Mouse (Mus musculus) forebrain, postnatal 0 days (tissue): ENCODE data around the gene Ttc41. TPM values are rescaled to one million over a fixed set of nuclear protein-coding genes. Genes with fewer than 3 reads are reported as not detected.
A peak's percentile ranks its signal among the peaks of the same experiment; 100 is the strongest.

ENCODE experiments used
- ATAC-seq: fragments of 200-750 bp; cut with Nextera tagmentation; 2 replicates; pipeline ENCODE4 v1.8.0; 2017; ENCODE audit warnings: mild to moderate bottlenecking, moderate library complexity
- DNase-seq: peaks from one replicate; pipeline ENCODE4 v3.0.0-alpha.2; 2015
- H3K27ac ChIP-seq: fragments of 300-500 bp; sonication (generic); 2 replicates; pipeline ENCODE4 v1.5.1; 2014; ENCODE audit warnings: low read depth, mild to moderate bottlenecking, antibody characterized with exemption, low read length, moderate library complexity, mixed read lengths
- H3K27me3 ChIP-seq: fragments of 300-500 bp; sonication (generic); 2 replicates; pipeline ENCODE4 v1.6.1; 2014; ENCODE audit warnings: mild to moderate bottlenecking, low read length, mixed read lengths; ENCODE audit not compliant: insufficient read depth
- H3K36me3 ChIP-seq: fragments of 300-500 bp; sonication (generic); 2 replicates; pipeline ENCODE4 v1.6.1; 2014; ENCODE audit warnings: mild to moderate bottlenecking, moderate library complexity; ENCODE audit not compliant: insufficient read depth
- H3K4me1 ChIP-seq: fragments of 300-500 bp; sonication (generic); 2 replicates; pipeline ENCODE4 v1.6.1; 2014; ENCODE audit warnings: antibody characterized with exemption; ENCODE audit not compliant: insufficient read depth
- H3K4me2 ChIP-seq: fragments of 300-500 bp; sonication (generic); 2 replicates; pipeline ENCODE4 v1.6.1; 2014; ENCODE audit warnings: low read depth, mild to moderate bottlenecking, moderate library complexity
- H3K4me3 ChIP-seq: fragments of 300-500 bp; sonication (generic); 2 replicates; pipeline ENCODE4 v1.5.1; 2014; ENCODE audit warnings: low read depth, low read length, mixed read lengths
- H3K9ac ChIP-seq: fragments of 300-500 bp; sonication (generic); 2 replicates; pipeline ENCODE4 v1.6.1; 2014; ENCODE audit warnings: mild to moderate bottlenecking
- H3K9me3 ChIP-seq: fragments of 300-500 bp; sonication (generic); 2 replicates; pipeline ENCODE4 v1.6.1; 2016; ENCODE audit warnings: low read length
- CTCF ChIP-seq: sonication (generic); IDR thresholded peaks from 2 replicates; pipeline ENCODE4 v1.5.1; 2016; ENCODE audit warnings: antibody characterized with exemption, control low read depth, low read depth
- WGBS: fragments of 180-500 bp; shearing (Covaris S2); extraction: QIAGEN DNeasy Blood & Tissue Kit; methylation state at CpG from one replicate; pipeline ENCODE4 v1.1.7; 2014; 5-methylcytosine and 5-hydroxymethylcytosine counted together
- polyA plus RNA-seq: library from polyadenylated mRNA; unstranded; fragments of >200 nt; fragmentation: Nextera tagmentation; extraction: Ambion mirVana; gene quantifications from 2 replicates; pipeline ENCODE4 v1.2.1, GENCODE M21; 2015
- total RNA-seq: library from RNA; depleted of rRNA; stranded (reverse); fragments of >200 nt; gene quantifications from 2 replicates; pipeline ENCODE4 v1.2.3, GENCODE M21; 2014

Gene Ttc41
- total and polyA plus RNA-seq, 2 experiments from 2014 or later, result 1.2 to 1.6 TPM

DNA sequence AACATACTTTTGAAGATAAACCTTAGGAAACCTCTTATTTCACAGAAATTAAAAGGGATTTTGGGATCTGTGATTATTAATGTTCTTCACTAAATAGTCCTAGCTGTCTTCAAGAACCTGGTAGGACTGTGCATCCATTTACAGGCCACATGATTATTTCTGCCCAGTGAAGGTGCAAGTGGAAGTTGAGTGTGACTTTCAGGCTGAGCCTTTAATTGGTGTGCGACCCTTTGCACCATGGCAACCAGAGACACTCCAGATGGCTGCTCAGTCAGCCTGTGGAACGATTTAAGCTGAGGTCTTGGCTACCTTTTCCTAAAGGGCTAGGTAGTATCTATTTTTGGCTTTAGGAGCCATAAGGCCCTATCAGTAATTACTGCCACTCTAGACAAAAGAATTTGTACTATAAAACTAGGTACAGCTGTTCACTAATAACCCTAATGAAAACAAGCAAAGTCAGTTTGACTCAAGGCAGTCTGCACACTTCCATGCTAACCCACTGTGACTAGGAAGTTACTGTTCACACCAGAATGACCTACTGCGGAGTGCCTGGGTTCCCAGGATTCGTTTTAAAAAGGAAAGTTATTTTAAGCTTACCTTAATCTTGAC is 3.2 kb upstream of the Ttc41 start:
- Histone ChIP-seq H3K4me3 (no peak overlapping the region), H3K4me2 (no peak overlapping the region), H3K27ac (no peak overlapping the region), H3K9ac (no peak overlapping the region), H3K27me3 (no peaks in the 10 kb centered on the region), H3K36me3 (peaks cover 48% of the 10 kb centered on the region), H3K9me3 (no peaks in the 10 kb centered on the region), H3K4me1 (peaks cover 6% of the 10 kb centered on the region; the same call in 1 of the 2 replicates)
- DNase-seq, result no peak
- no peak for ATAC-seq
- 49% methylated on average over 4 of the region's 4 CpGs for WGBS
- TF ChIP-seq CTCF, result no peak

DNA sequence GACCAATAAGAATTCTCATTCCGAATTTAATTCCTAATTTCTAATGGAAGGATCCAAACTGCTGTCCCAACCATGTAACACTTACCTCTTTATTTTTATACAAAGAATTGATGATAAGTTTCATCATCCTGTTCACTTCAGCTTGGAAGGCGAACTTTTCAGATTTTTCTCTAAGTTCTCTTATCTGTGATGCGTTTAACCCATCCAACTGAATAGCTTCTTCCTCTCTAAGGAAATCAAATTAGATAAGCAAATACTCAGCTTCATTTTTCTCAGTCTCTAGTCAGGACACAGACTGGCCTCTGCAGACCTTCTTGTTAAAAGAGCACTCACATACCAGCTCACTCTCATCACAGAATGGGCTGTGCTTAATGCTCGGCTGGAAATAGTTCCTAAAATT is 2.2 kb upstream of the Ttc41 start:
- no peaks in the 10 kb centered on the region for H3K27me3 ChIP-seq
- H3K36me3 ChIP-seq, result peaks cover 39% of the 10 kb centered on the region
- no peak for DNase-seq
- ATAC-seq, result no peak
- no peak overlapping the region for H3K9ac ChIP-seq
- WGBS, result 75% methylated on average over 4 of the region's 4 CpGs
- H3K27ac ChIP-seq, result no peak overlapping the region
- no peaks in the 10 kb centered on the region for H3K9me3 ChIP-seq
- no peak for TF ChIP-seq CTCF
- no peak overlapping the region for H3K4me3 ChIP-seq
- 0 out of 2 replicates have a peak overlapping the region, but pooled peaks have one; percentile 91 for H3K4me2 ChIP-seq
- H3K4me1 ChIP-seq, result peaks cover 6% of the 10 kb centered on the region; the same call in 1 of the 2 replicates

DNA sequence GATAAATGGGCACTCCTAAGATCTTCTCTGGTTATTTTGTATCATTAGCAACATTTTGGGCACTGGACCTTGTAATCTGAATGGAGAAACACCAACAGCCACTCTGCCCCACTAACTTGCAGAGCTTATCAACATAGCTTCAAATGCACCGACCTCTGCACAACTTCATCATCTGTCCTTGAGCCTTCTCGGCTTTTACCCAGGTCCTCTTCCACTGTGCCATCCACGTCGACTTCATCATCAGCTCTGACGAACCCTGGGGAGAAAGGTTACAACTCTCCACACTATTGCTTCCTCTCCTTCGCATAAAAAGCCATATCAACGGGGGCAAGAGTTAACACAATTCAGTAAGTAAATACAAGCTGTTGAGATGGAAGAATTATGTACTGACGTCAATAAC is 1.5 kb upstream of the Ttc41 start:
- Histone ChIP-seq H3K4me3 (peak overlapping the region; percentile 76), H3K9me3 (no peaks in the 10 kb centered on the region), H3K4me2 (peak overlapping the region; percentile 91), H3K4me1 (peaks cover 6% of the 10 kb centered on the region; the same call in 1 of the 2 replicates), H3K27me3 (no peaks in the 10 kb centered on the region), H3K27ac (no peak overlapping the region), H3K36me3 (peaks cover 34% of the 10 kb centered on the region), H3K9ac (peak overlapping the region; percentile 69; the same call in 1 of the 2 replicates)
- no peak for DNase-seq
- WGBS, result 3% methylated on average over 8 of the region's 8 CpGs
- ATAC-seq, result no peak
- TF ChIP-seq CTCF, result no peak

DNA sequence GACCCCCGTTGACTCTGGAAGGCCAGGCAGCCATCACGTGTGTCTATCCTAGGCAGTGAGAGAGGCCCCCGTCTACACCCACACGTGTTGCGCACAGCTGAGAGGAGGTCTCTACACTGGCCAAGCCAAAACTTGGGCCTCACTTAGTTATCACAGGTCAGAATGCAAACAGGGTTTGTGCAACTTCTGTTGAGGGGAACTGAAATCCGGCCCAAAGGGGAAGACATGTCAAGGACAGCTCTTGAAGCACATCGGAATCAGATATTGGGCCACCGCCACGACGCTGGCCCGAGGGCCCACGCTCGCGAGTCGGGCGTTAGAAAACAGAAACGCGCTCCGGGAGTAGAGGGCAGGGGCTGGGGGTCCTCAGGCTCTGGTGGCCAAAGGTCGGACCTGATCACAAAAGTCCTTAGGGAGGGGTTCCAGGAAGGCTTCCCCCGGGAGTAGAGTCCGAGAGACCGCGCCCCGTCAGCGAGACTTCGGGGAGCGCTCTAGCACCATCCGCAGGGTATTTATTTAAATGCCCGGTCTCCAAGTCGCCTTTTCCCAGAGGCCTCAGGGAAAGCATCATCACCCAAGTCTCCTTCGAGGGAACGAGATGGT is 921 bp upstream of the Ttc41 start:
- Histone ChIP-seq H3K36me3 (peaks cover 29% of the 10 kb centered on the region), H3K9me3 (no peaks in the 10 kb centered on the region), H3K9ac (peak overlapping the region; percentile 69), H3K27ac (peak overlapping the region; percentile 86), H3K4me1 (peaks cover 6% of the 10 kb centered on the region; the same call in 1 of the 2 replicates), H3K4me3 (peak overlapping the region; percentile 76), H3K27me3 (no peaks in the 10 kb centered on the region), H3K4me2 (peak overlapping the region; percentile 91)
- ATAC-seq, result peak; percentile 3
- under 1% methylated on average over 32 of the region's 33 CpGs for WGBS
- no peak for TF ChIP-seq CTCF
- DNase-seq, result peak; percentile 10

DNA sequence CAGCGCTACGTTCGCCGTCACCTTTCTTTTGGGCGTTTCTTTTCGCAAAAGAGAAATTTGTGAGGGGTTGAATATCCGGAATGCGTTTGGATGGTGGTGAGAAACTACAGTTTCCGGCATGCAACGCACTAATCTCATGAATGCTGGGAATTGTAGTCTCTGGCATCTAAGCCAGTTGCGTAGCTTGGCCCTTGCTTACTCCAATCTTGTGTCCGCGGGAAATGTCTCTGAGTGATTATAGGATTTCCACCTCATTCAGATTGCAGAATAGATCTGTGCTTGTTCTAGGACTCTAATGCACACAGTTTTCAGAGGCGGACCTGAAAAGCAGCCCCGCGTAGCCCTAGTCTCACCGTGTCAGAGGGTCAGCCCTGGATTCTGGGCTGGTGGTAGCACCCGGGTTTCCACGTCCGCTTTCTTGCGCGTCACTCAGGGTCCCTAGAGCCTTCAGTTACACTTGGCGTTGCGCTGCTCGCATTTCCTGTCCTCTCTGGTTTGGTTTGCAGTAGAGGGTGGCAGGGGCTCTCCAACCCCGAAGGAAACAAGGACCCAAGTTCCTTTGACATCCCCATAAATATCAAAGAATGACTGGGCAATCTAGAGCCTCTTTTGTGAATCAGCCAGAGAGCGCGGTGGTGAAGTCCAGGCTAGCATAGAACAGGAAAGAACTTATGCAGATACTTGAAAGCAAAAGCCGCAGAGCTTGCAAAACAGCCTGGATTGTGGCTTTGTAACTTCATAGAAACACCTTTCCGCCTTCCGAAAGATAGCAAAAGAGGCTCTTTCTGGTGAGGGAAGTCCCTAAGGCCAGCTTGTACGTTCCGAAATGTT is 526 bp downstream of the Ttc41 start:
- Histone ChIP-seq H3K27ac (peak overlapping the region; percentile 86), H3K4me2 (peak overlapping the region; percentile 62), H3K9me3 (no peaks in the 10 kb centered on the region), H3K4me1 (peaks cover 6% of the 10 kb centered on the region; the same call in 1 of the 2 replicates), H3K36me3 (peaks cover 19% of the 10 kb centered on the region), H3K27me3 (no peaks in the 10 kb centered on the region), H3K4me3 (peak overlapping the region; percentile 76), H3K9ac (peak overlapping the region; percentile 69)
- 6% methylated on average over 33 of the region's 33 CpGs for WGBS
- DNase-seq, result no peak
- ATAC-seq, result peak; percentile 90
- no peak for TF ChIP-seq CTCF

DNA sequence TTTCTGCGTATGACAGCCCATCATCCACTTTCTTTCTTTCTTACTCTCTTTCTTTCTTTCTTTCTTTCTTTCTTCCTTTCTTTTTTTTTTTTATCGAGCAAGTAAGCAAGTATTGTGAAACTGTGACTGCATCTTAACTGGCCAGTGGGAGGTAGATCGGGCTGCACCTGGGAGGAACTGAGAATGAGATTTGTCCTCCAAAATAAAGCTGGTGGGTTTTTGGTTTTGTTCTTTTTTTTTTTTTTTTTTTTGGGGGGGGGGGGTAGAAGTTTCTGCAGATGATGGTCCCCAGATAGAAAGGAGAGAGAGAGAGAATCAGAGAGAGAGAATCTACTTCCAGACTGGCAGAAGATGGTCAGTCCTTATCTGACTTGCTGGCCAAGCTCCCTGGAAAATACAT is 1.5 kb downstream of the Ttc41 start:
- WGBS, result 94% methylated on average over 3 of the region's 3 CpGs
- Histone ChIP-seq H3K9ac (no peak overlapping the region), H3K27me3 (no peaks in the 10 kb centered on the region), H3K36me3 (peaks cover 11% of the 10 kb centered on the region; the same call in 1 of the 2 replicates), H3K27ac (no peak overlapping the region), H3K4me2 (no peak overlapping the region), H3K4me1 (peaks cover 6% of the 10 kb centered on the region; the same call in 1 of the 2 replicates), H3K9me3 (no peaks in the 10 kb centered on the region), H3K4me3 (no peak overlapping the region)
- DNase-seq (no peak), ATAC-seq (no peak)
- TF ChIP-seq CTCF, result no peak
